Mouse (Mus musculus): ENCODE measurements around the gene BC004004.
"Not testable (repeated sequence)": the region's sequence is repeated elsewhere in the genome, so short reads cannot be mapped to it uniquely, and the experiment has no call there.

BC004004 gene

GRCm38 (mm10) chr17:29261603-29262258 is 6.9 kb upstream of the BC004004 start:
- no peak for DNase-seq

- DNase-seq: no peak
These were observed 6.3 kb upstream of the BC004004 start for GRCm38 (mm10) chr17:29262259-29262649.

- no peak for DNase-seq
These were observed 5.2 kb upstream of the BC004004 start for GRCm38 (mm10) chr17:29263417-29263816.

GRCm38 (mm10) chr17:29263840-29264633 is 4.6 kb upstream of the BC004004 start, which contains the start of gene Ppil1:
TSS of gene Ppil1 (minus strand) at chr17:29264186.
- DNase-seq: peak; percentile 92

- DNase-seq: no peak
These were observed 3.8 kb upstream of the BC004004 start for GRCm38 (mm10) chr17:29264760-29265159.

- DNase-seq: not testable (repeated sequence)
These were observed 1.5 kb upstream of the BC004004 start for GRCm38 (mm10) chr17:29267040-29267439.

GRCm38 (mm10) chr17:29267931-29268681 is 482 bp upstream of the BC004004 start:
- DNase-seq: no peak

- DNase-seq: no peak
These were observed 740 bp downstream of the BC004004 start for GRCm38 (mm10) chr17:29269349-29269706.

- DNase-seq: no peak
These were observed 1.6 kb downstream of the BC004004 start for GRCm38 (mm10) chr17:29270148-29270698.

- no peak for DNase-seq
These were observed 4.6 kb downstream of the BC004004 start for GRCm38 (mm10) chr17:29273156-29273555.

GRCm38 (mm10) chr17:29273889-29274288 is 5.3 kb downstream of the BC004004 start:
- DNase-seq: no peak

GRCm38 (mm10) chr17:29280422-29280821 is 11.8 kb downstream of the BC004004 start:
- DNase-seq: no peak

GRCm38 (mm10) chr17:29281541-29281940 is 13.0 kb downstream of the BC004004 start:
- no peak for DNase-seq

- peak; percentile 75 for DNase-seq
These were observed 13.8 kb downstream of the BC004004 start for GRCm38 (mm10) chr17:29282216-29282952.

GRCm38 (mm10) chr17:29291793-29292192 is 23.2 kb downstream of the BC004004 start:
- no peak for DNase-seq

- DNase-seq: no peak
These were observed 24.4 kb downstream of the BC004004 start for GRCm38 (mm10) chr17:29292996-29293395.

- no peak for DNase-seq
These were observed 25.4 kb downstream of the BC004004 start for GRCm38 (mm10) chr17:29293807-29294605.

- DNase-seq: no peak
These were observed 27.2 kb downstream of the BC004004 start for GRCm38 (mm10) chr17:29295835-29296234.

GRCm38 (mm10) chr17:29297321-29297720 is 28.7 kb downstream of the BC004004 start:
- no peak for DNase-seq

GRCm38 (mm10) chr17:29297813-29298212 is 29.2 kb downstream of the BC004004 start:
- DNase-seq: no peak

GRCm38 (mm10) chr17:29299282-29299681 is 30.7 kb downstream of the BC004004 start:
- no peak for DNase-seq

GRCm38 (mm10) chr17:29300926-29301325 is 32.3 kb downstream of the BC004004 start:
- DNase-seq: no peak
